Mouse (Mus musculus) embryonic facial prominence, embryonic 14.5 days (tissue): Measurements from ENCODE around the gene Mpp3. TPM values are rescaled to one million over a fixed set of nuclear protein-coding genes. Genes with fewer than 3 reads are reported as not detected.

ENCODE experiments used
- ATAC-seq: fragments of 200-750 bp; cut with Nextera tagmentation; 2 replicates; pipeline ENCODE4 v1.8.0; 2017; ENCODE audit warnings: low read depth, moderate number of reproducible peaks, moderate TSS enrichment
- DNase-seq: peaks from one replicate; pipeline ENCODE4 v3.0.0-alpha.2; 2015; ENCODE audit warnings: low spot score
- H3K27ac ChIP-seq: fragments of 300-500 bp; sonication (generic); replicated peaks from 2 replicates; pipeline ENCODE4 v1.5.1; 2014; ENCODE audit warnings: low read depth, mild to moderate bottlenecking, low read length, moderate library complexity
- H3K27me3 ChIP-seq: fragments of 300-500 bp; sonication (generic); replicated peaks from 2 replicates; pipeline ENCODE4 v1.6.1; 2014; ENCODE audit warnings: low read length; ENCODE audit not compliant: control insufficient read depth, insufficient read depth
- H3K36me3 ChIP-seq: fragments of 300-500 bp; sonication (generic); 2 replicates; pipeline ENCODE4 v1.6.1; 2014; ENCODE audit warnings: low read length, mixed read lengths; ENCODE audit not compliant: control insufficient read depth, insufficient read depth
- H3K4me1 ChIP-seq: fragments of 300-500 bp; sonication (generic); 2 replicates; pipeline ENCODE4 v1.6.1; 2014; ENCODE audit warnings: antibody characterized with exemption, low read length; ENCODE audit not compliant: control insufficient read depth, insufficient read depth
- H3K4me2 ChIP-seq: fragments of 300-500 bp; sonication (generic); 2 replicates; pipeline ENCODE4 v1.6.1; 2014; ENCODE audit warnings: low read depth, mild to moderate bottlenecking, low read length, moderate library complexity, mixed read lengths
- H3K4me3 ChIP-seq: fragments of 300-500 bp; sonication (generic); 2 replicates; pipeline ENCODE4 v1.5.1; 2014; ENCODE audit warnings: low read depth, mild to moderate bottlenecking, low read length
- H3K9ac ChIP-seq: fragments of 300-500 bp; sonication (generic); 2 replicates; pipeline ENCODE4 v1.6.1; 2014; ENCODE audit warnings: low read depth, mild to moderate bottlenecking, low read length, moderate library complexity, mixed read lengths
- H3K9me3 ChIP-seq: fragments of 300-500 bp; sonication (generic); 2 replicates; pipeline ENCODE4 v1.6.1; 2016; ENCODE audit warnings: low read length; ENCODE audit not compliant: control insufficient read depth
- WGBS: fragments of 180-500 bp; shearing (Covaris S2); extraction: QIAGEN DNeasy Blood & Tissue Kit; methylation state at CpG from one replicate; pipeline ENCODE4 v1.1.7; 2014; 5-methylcytosine and 5-hydroxymethylcytosine counted together
- polyA plus RNA-seq: library from polyadenylated mRNA; unstranded; fragments of >200 nt; fragmentation: Nextera tagmentation; extraction: Ambion mirVana; gene quantifications from 2 replicates; pipeline ENCODE4 v1.2.1, GENCODE M21; 2014

Gene Mpp3
- 6.3 and 6.4 TPM in 2 replicates for polyA plus RNA-seq

DNA sequence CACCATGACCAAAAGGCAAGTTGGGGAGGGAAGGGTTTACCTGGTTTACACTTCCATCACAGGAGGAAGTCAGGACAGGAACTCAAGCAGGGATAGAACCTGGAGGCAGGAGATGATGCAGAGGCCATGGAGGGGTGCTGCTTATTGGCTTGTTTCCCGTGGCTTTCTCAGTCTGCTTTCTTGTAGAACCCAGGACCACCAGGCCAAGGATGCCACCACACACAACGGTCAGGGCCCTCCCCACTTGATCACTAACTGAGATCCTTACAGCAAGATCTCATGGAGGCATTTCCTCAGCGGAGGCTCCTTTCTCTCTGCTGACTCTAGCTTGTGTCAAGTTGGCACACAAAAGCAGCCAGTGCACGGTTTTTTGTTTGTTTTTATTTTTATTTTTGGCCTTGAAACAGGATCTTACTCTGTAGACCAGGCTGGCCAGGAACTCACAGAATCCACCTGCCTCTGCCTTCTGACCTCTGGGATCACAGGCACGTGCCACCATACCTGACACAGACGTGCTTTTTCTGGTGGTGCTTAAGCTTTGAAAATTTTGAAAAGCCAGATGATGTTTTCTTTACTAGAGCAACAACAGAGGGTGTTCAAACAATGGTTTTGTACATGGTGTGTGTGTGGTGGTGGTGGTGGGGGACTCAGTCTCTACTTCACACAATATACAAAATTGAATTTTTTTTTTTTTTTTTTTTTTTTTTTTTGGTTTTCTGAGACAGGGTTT lies at the start of gene Mpp3:
Gene Mpp3, minus strand, starts transcription at position 375 of the 730 bp plus-strand sequence.
- Histone ChIP-seq H3K9me3 (no peaks in the 10 kb centered on the region), H3K4me2 (peak within 1 kb of the TSS; percentile 93), H3K27me3 (no peaks in the 10 kb centered on the region), H3K36me3 (no peaks in the 10 kb centered on the region), H3K27ac (no peak within 1 kb of the TSS), H3K9ac (no peak within 1 kb of the TSS; the same call in 1 of the 2 replicates), H3K4me1 (0 out of 2 replicates have a peak, but pooled peaks cover 4% of the 10 kb centered on the region), H3K4me3 (peak within 1 kb of the TSS; percentile 68)
- WGBS = 65% methylated on average over 6 of the region's 6 CpGs
- no peak for ATAC-seq
- no peak for DNase-seq

DNA sequence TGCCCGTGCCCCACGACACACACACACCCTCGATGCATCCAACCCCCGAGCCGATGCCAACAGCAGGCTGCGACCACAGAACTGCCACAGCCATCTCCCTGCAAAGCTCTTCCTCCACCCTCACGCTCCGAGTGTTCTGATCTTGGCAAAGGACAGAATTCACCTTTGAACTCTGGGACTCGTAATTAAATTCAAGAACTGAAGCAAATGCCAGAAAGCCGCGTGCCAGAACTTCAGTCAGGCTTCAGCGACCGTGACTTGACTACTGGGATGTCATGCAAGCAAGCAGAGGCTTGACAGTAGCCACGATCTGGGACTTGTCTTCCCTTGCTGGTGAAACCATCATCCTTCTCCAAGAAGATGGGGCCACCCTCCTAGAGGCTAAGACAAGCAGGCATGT lies 45.5 kb upstream of the Mpp3 start:
- Histone ChIP-seq H3K4me3 (no peak overlapping the region), H3K27ac (no peak overlapping the region), H3K9me3 (no peaks in the 10 kb centered on the region), H3K36me3 (no peaks in the 10 kb centered on the region), H3K27me3 (no peaks in the 10 kb centered on the region), H3K4me1 (peaks cover 5% of the 10 kb centered on the region; the same call in 1 of the 2 replicates), H3K9ac (no peak overlapping the region), H3K4me2 (no peak overlapping the region)
- no peak for ATAC-seq
- WGBS = 75% methylated on average over 14 of the region's 14 CpGs
- DNase-seq = no peak

DNA sequence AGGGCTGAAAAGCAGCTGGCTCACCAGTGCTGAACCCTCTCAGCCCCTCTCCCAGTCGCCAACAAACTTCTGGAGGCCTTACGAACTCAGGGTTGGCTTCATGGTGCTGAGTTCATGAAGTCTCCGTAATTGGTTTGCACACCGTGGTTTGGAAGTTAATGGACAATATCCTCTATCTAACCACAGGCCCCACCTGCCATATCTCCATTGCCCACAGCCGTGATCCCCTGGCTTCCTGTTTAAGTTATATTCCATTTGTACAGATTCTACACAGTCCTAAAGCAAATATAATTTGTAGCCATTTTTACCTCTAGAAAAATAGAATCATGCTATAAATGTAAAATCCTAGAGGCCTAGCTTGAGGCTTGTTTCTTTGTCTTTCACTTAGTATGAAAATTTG lies 44.5 kb upstream of the Mpp3 start:
- DNase-seq = no peak
- Histone ChIP-seq H3K9me3 (no peaks in the 10 kb centered on the region), H3K4me2 (no peak overlapping the region), H3K9ac (no peak overlapping the region), H3K27ac (no peak overlapping the region), H3K4me1 (peaks cover 5% of the 10 kb centered on the region; the same call in 1 of the 2 replicates), H3K27me3 (no peaks in the 10 kb centered on the region), H3K36me3 (no peaks in the 10 kb centered on the region), H3K4me3 (no peak overlapping the region)
- 77% methylated on average over 5 of the region's 5 CpGs for WGBS
- ATAC-seq = no peak

DNA sequence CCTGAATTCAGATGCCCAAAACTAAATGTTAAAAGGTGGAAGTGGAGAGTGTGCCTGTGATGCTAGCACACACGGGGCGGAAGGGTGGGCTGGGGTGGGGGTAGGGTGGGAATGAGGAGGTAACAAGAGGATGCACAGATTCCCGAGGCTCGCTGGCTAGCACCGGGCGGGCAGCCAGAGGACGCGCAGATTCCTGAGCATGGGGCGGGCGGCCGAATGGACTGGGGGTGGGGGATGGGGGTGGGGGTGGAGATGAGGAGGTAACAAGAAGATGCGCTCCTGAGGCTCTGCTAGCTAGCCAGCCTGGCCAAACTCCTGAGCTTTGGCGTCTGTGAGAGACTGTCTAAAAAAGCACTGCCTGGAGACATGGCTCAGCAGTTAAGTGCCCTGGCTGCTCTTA lies 42.2 kb upstream of the Mpp3 start:
- Histone ChIP-seq H3K36me3 (no peaks in the 10 kb centered on the region), H3K27ac (no peak overlapping the region), H3K27me3 (no peaks in the 10 kb centered on the region), H3K4me1 (peaks cover 5% of the 10 kb centered on the region; the same call in 1 of the 2 replicates), H3K9me3 (no peaks in the 10 kb centered on the region), H3K4me3 (no peak overlapping the region), H3K9ac (peak overlapping the region; percentile 19; the same call in 1 of the 2 replicates), H3K4me2 (peak overlapping the region; percentile 33)
- 3% methylated on average over 7 of the region's 13 CpGs for WGBS
- ATAC-seq (0 out of 2 replicates have a peak, but pooled peaks have one; percentile 28), DNase-seq (peak; percentile 55)

DNA sequence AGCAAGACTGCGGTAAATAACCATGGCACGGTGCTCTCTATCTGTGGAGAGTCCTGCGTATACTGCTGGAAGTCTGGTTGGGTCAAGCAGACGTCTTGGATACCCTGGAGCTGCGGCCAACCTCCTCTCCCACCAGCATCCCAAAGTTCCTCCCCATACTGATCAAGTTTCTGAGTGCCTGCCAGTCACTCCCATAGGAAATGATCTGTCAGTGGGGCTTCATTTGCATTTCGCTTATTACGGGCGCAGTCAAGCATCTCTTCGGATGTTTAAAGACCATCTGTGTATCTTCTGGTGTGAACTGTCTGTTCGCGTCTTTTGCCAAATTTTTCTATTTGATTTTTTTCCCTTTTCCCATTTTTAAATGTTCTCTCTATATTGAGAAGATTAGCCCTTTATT lies 41.4 kb upstream of the Mpp3 start:
- H3K27me3 ChIP-seq = no peaks in the 10 kb centered on the region
- H3K36me3 ChIP-seq = no peaks in the 10 kb centered on the region
- DNase-seq (no peak), ATAC-seq (no peak)
- no peaks in the 10 kb centered on the region for H3K9me3 ChIP-seq
- 47% methylated on average over 11 of the region's 11 CpGs for WGBS
- H3K4me3 ChIP-seq = no peak overlapping the region
- H3K9ac ChIP-seq = no peak overlapping the region
- no peak overlapping the region for H3K4me2 ChIP-seq
- H3K4me1 ChIP-seq = peaks cover 5% of the 10 kb centered on the region; the same call in 1 of the 2 replicates
- no peak overlapping the region for H3K27ac ChIP-seq

DNA sequence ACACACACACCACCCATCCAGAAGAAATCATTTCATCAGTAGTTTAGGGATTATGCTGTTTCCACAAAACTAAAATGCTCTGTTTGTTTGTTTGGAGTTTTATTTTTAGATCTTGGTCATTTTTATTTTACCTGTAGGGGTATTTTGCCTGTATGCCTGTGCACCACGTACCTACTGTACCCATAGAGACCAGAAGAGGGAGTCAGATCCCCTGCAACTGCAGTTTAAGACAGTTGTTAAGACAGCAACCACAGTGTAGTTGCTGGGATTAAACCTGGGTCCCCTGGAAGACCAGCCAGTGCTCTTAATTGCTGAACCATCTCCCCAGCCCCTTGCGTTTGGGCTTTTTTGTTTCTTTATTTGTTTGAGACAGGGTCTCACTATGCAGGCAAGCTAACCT lies 40.7 kb upstream of the Mpp3 start:
- Histone ChIP-seq H3K9ac (no peak overlapping the region), H3K4me2 (no peak overlapping the region), H3K27ac (no peak overlapping the region), H3K9me3 (no peaks in the 10 kb centered on the region), H3K4me1 (peaks cover 5% of the 10 kb centered on the region; the same call in 1 of the 2 replicates), H3K27me3 (no peaks in the 10 kb centered on the region), H3K36me3 (0 out of 2 replicates have a peak, but pooled peaks cover 3% of the 10 kb centered on the region), H3K4me3 (no peak overlapping the region)
- ATAC-seq (no peak), DNase-seq (peak; percentile 21)
- WGBS = 29% methylated on average over 2 of the region's 2 CpGs

DNA sequence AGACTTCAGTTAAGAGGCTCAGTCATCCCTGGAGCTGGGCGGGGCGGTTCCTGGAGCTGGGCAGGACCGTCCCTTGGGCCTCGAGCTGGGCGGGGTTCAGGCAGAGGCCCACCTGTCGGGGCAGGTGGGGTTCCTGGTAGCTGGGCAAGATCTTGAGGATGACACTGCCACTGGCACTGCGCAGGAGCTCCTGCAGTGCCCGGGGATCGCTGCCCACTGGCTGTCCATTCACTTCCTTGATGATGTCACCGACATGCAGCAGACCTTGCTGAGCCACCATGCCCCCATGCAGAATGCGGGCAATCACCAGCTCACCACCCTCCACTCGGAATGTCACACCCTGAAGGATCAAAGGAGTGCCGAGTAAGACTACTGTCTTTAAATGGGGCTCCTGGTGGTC lies 34.8 kb upstream of the Mpp3 start:
- 72% methylated on average over 12 of the region's 13 CpGs for WGBS
- Histone ChIP-seq H3K36me3 (0 out of 2 replicates have a peak, but pooled peaks cover 32% of the 10 kb centered on the region), H3K27me3 (peaks cover 8% of the 10 kb centered on the region), H3K4me1 (no peaks in the 10 kb centered on the region), H3K9me3 (no peaks in the 10 kb centered on the region), H3K4me3 (no peak overlapping the region), H3K4me2 (no peak overlapping the region), H3K9ac (no peak overlapping the region), H3K27ac (no peak overlapping the region)
- ATAC-seq (no peak), DNase-seq (no peak)

DNA sequence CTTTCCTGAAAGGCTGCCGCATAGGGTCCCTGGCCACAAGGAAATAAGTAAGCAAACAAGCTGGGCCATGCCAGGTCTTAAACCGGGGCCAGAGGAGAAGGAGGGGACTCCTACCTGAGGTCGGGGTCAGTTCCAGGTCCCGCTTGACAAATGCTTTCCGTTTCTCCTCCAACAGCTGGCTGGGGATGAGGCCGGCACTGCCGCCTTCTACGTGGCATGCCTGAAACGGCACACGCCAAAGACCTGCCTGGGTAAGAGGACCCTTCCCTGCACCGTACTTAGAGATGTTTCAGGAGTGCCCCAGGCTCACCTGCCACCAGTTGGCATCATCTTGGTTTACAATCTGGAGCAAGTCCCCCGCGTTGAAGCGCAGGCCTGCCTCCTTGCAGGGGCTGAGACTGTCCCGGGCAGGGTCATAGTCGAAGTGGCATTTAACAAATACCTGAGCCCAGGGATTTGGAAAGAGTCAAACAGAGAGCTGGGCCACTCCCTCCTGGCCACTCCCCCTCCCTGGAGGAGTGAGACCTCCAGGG lies 33.7 kb upstream of the Mpp3 start:
- no peak for ATAC-seq
- DNase-seq = no peak
- H3K4me2 ChIP-seq = peak overlapping the region; percentile 82; the same call in 1 of the 2 replicates
- peaks cover 8% of the 10 kb centered on the region for H3K27me3 ChIP-seq
- no peak overlapping the region for H3K4me3 ChIP-seq
- 0 out of 2 replicates have a peak, but pooled peaks cover 37% of the 10 kb centered on the region for H3K36me3 ChIP-seq
- H3K27ac ChIP-seq = no peak overlapping the region
- no peaks in the 10 kb centered on the region for H3K9me3 ChIP-seq
- 33% methylated on average over 14 of the region's 16 CpGs for WGBS
- no peaks in the 10 kb centered on the region for H3K4me1 ChIP-seq
- no peak overlapping the region for H3K9ac ChIP-seq
